Mouse (Mus musculus) liver, embryonic 14.5 days (tissue): ENCODE measurements around the gene Ccdc121. TPM values are rescaled to one million over a fixed set of nuclear protein-coding genes. Genes with fewer than 3 reads are reported as not detected.

Source experiments
- ATAC-seq: fragments of 200-750 bp; cut with Nextera tagmentation; 2 replicates; pipeline ENCODE4 v1.8.0; 2017; ENCODE audit warnings: moderate number of reproducible peaks, mild to moderate bottlenecking, moderate library complexity; ENCODE audit not compliant: insufficient read depth
- DNase-seq, 3 experiments: peaks; one replicate each; pipeline ENCODE4 v3.0.0-alpha.2; 2012 to 2013; ENCODE audit warnings: low read depth in 3 of 3, low spot score in 3 of 3
- H3K27ac ChIP-seq: fragments of 300-500 bp; sonication (generic); 2 replicates; pipeline ENCODE4 v1.5.1; 2014; ENCODE audit warnings: moderate library complexity, mild to moderate bottlenecking, control low read depth, inconsistent platforms
- H3K27me3 ChIP-seq: fragments of 300-500 bp; sonication (generic); 2 replicates; pipeline ENCODE4 v1.6.1; 2014; ENCODE audit warnings: mild to moderate bottlenecking, low read length, moderate library complexity; ENCODE audit not compliant: control insufficient read depth, insufficient read depth
- H3K36me3 ChIP-seq: fragments of 300-500 bp; sonication (generic); replicated peaks from 2 replicates; pipeline ENCODE4 v1.6.1; 2014; ENCODE audit warnings: low read depth; ENCODE audit not compliant: control insufficient read depth, insufficient read depth
- H3K4me1 ChIP-seq, 2 experiments: fragments of 200-500 bp in 1 of 2; fragments of 300-500 bp in 1 of 2; sonication (generic) in 1 of 2; replicated peaks; 2 replicates each; pipeline ENCODE4 v1.6.1; 2012 to 2014; ENCODE audit warnings: antibody characterized with exemption in 1 of 2, inconsistent platforms in 1 of 2, low read length in 1 of 2; ENCODE audit not compliant: control insufficient read depth in 2 of 2, insufficient read depth in 2 of 2
- H3K4me2 ChIP-seq: fragments of 300-500 bp; sonication (generic); 2 replicates; pipeline ENCODE4 v1.6.1; 2014; ENCODE audit warnings: low read depth, mild to moderate bottlenecking, control low read depth, moderate library complexity
- H3K4me3 ChIP-seq, 2 experiments: fragments of 200-500 bp in 1 of 2; fragments of 300-500 bp in 1 of 2; sonication (generic) in 1 of 2; 2 replicates each; pipeline ENCODE4 v1.5.1; 2012 to 2014; ENCODE audit warnings: low read depth in 2 of 2, low read length in 2 of 2, mild to moderate bottlenecking in 2 of 2, control low read depth in 1 of 2, inconsistent platforms in 1 of 2, moderate library complexity in 1 of 2; ENCODE audit not compliant: insufficient read depth in 1 of 2
- H3K9ac ChIP-seq: fragments of 300-500 bp; sonication (generic); replicated peaks from 2 replicates; pipeline ENCODE4 v1.6.1; 2014; ENCODE audit warnings: mild to moderate bottlenecking, control low read depth, moderate library complexity
- H3K9me3 ChIP-seq: fragments of 300-500 bp; sonication (generic); 2 replicates; pipeline ENCODE4 v1.6.1; 2016; ENCODE audit warnings: low read length, mixed read lengths; ENCODE audit not compliant: control insufficient read depth
- CTCF ChIP-seq: IDR thresholded peaks from 2 replicates; pipeline ENCODE4 v1.5.1; 2016; ENCODE audit warnings: antibody characterized with exemption, low read depth, control low read depth
- EP300 ChIP-seq: IDR thresholded peaks from 2 replicates; pipeline ENCODE4 v1.6.1; 2016; ENCODE audit warnings: antibody characterized with exemption, low read depth
- WGBS: fragments of 180-500 bp; shearing (Covaris S2); extraction: QIAGEN DNeasy Blood & Tissue Kit; methylation state at CpG from one replicate; pipeline ENCODE4 v1.1.7; 2014; ENCODE audit not compliant: insufficient replicate concordance; 5-methylcytosine and 5-hydroxymethylcytosine counted together
- polyA plus RNA-seq, 2 experiments: library from polyadenylated mRNA; depleted of rRNA in 1 of 2; stranded (reverse) in 1 of 2; unstranded in 1 of 2; fragments of >200 nt; fragmentation: Nextera tagmentation in 1 of 2; extraction: Ambion mirVana in 1 of 2; gene quantifications; 2 replicates each; pipeline versions ENCODE4 v1.2.1 to v1.2.3; 2012 to 2014

Gene Ccdc121
- polyA plus RNA-seq, 2 experiments, result not detected

DNA sequence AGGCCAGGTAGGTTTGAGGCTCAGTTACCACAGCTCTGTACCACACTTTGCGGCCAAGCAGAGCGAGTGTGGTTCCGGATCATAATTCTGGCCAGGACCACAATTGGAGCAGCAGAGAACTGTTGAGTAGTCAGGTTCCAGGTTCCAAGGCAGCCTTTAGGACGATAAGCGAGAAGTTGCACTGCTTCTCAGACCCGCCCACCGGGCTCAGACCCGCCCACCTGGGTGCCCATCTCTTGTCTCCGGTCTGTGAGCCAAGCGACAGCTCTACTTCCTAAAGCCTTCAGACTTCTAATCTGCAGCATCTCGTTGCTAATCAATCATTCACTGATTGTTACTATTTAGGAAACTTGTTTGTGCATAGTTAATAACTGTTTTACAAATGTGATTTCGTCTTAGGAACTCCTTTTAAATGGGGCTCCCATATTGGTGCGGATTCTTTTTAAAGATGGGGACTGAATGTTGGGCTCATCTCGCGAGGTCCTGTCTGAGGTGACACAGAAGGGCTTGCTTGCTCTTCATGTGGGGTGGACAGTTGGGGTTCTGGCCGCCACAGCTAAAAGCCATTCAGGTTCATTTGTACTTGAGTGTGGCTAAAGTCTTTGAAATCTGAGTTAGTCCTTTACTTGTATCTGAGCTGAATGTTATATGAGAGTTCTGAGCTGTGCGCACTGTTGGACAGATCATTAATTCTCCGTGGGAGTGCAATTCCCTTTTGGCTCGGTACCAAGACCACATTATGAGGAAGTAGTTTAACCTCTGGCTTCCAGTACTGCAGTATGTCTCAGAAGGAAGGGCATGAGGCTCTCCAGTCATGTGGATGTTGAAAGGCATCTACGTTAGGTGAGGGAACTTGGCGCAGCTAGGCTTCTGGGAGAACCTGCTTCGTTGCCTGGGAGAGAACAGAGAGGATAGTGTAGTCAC lies 28.9 kb upstream of the Ccdc121 start:
- TF ChIP-seq CTCF (no peak), EP300 (no peak)
- ATAC-seq, result no peak
- H3K27ac ChIP-seq, result no peak overlapping the region
- no peaks in the 10 kb centered on the region for H3K36me3 ChIP-seq
- H3K9ac ChIP-seq, result no peak overlapping the region
- no peak for DNase-seq
- 35% methylated on average over 22 of the region's 22 CpGs for WGBS
- 0 out of 4 replicates have a peak, but pooled peaks cover 0 to 1% of the 10 kb centered on the region in 2 experiments for H3K4me1 ChIP-seq
- no peaks in the 10 kb centered on the region for H3K27me3 ChIP-seq
- no peak overlapping the region for H3K4me3 ChIP-seq
- no peaks in the 10 kb centered on the region for H3K9me3 ChIP-seq
- H3K4me2 ChIP-seq, result no peak overlapping the region

DNA sequence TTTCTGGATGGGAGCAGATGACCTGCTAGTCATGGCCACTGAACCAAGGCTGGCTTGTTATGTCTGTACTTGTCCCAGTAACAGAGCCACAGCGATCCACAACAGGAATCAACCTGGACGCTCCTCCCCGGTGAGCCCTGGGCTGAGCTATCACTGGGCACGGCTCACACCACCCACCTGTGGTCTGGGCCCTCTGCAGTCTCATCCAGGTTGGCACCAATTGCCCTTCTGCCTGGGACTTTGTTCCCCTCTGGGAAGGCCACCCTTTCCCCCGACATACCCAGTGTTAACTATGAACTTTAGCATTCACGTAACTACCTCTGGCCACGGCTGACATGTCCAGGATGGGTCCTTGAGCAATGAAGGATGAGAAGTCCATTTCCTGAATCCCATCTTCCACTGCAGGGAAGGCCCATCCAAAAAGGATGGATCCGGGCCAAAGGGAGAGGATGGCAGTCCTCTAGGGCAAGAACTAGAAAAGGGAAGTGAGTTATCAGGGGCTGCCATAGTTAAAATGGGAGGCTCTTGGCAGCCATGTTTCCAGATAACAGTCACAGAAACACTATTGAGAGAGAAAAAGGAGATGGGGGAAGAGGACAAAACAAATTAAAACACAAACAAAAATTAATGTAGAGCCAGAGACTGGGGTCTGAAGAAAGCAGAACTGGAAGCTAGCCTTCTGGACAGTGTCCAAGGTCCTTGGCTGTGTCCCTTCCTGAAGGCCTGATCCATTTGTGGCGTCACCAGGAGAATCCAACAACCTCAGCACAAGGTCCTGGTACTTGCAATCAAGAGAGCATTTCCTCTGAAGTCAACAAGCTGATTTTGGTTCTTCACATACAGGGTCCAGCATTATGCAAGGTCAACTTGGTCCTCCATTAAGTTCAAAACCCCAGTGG lies 26.6 kb upstream of the Ccdc121 start:
- no peak for DNase-seq
- no peak overlapping the region for H3K4me3 ChIP-seq
- H3K9me3 ChIP-seq, result no peaks in the 10 kb centered on the region
- H3K36me3 ChIP-seq, result no peaks in the 10 kb centered on the region
- no peak overlapping the region for H3K9ac ChIP-seq
- H3K27ac ChIP-seq, result no peak overlapping the region
- no peak for ATAC-seq
- 68% methylated on average over 9 of the region's 9 CpGs for WGBS
- 0 out of 4 replicates have a peak, but pooled peaks cover 0 to 1% of the 10 kb centered on the region in 2 experiments for H3K4me1 ChIP-seq
- no peaks in the 10 kb centered on the region for H3K27me3 ChIP-seq
- TF ChIP-seq CTCF (no peak), EP300 (no peak)
- H3K4me2 ChIP-seq, result no peak overlapping the region

DNA sequence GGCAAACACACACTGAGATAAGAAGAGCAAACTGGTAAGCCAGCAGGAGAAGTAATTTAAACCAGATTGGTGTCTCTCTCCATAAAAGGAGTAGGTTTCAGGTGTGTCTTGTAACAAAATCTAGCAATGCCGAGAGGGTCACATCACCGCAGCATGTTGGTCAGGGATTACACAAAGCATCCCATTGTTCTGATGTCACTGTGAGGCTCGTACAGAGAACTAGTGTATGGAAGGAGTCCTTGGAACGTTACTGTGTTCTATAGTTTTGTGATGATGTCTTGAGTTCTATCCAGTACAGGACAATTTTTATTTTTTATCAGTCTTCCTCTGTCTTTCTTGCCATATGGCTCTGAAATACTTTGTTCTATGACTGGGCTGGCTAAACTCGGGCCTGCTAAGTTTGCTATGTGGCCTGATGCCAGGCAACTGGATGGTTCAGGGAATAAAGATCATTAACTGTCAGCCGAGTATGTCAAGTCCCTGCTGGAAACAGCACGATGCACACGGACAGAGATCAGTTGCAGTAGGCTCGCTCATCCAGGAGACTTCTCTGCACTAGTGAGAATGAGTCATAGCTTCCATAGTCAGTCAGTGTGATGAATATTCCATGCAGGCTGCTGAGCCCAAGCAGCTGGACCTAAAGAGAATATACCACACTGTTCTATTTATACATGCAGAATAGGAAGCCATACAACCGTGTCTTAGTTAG lies 24.1 kb upstream of the Ccdc121 start:
- no peak for DNase-seq

DNA sequence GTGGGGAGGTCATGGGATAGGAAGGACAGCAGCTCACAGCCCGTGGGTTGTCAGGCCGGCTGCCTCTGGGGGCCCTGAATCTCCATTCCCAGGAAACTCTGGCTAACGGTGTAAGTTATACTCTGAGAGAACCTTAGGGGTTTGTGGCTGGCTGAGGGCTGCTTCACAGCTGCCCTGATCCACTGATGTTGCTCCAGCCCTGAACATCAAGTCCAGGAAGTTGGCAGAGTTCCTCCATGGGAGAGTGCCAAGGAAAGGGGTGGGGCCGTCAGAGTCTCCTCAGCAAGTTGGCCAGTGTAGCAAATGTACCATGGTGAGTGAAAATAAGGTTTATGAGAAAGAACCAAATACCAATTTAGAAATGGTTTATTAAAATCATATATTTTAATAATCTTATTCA lies 18.1 kb upstream of the Ccdc121 start:
- Histone ChIP-seq H3K36me3 (no peaks in the 10 kb centered on the region), H3K9me3 (no peaks in the 10 kb centered on the region), H3K4me1 (no peaks in the 10 kb centered on the region), H3K9ac (no peak overlapping the region), H3K27ac (no peak overlapping the region), H3K4me2 (no peak overlapping the region), H3K4me3 (no peak overlapping the region), H3K27me3 (no peaks in the 10 kb centered on the region)
- WGBS, result 52% methylated on average over 4 of the region's 4 CpGs
- TF ChIP-seq CTCF (no peak), EP300 (no peak)
- ATAC-seq (no peak), DNase-seq (no peak)

More for the DNA sequence above, 24.1 kb upstream of the Ccdc121 start:
- Histone ChIP-seq H3K4me2 (no peak overlapping the region), H3K4me3 (no peak overlapping the region), H3K9ac (no peak overlapping the region), H3K4me1 (0 out of 4 replicates have a peak, but pooled peaks cover 0 to 1% of the 10 kb centered on the region in 2 experiments), H3K27ac (no peak overlapping the region), H3K27me3 (no peaks in the 10 kb centered on the region), H3K9me3 (no peaks in the 10 kb centered on the region), H3K36me3 (no peaks in the 10 kb centered on the region)
- ATAC-seq, result no peak
- TF ChIP-seq EP300 (no peak), CTCF (no peak)
- WGBS, result 57% methylated on average over 10 of the region's 10 CpGs
